Mouse (Mus musculus) macrophage (primary cell): ENCODE results near the gene Grin1. TPM values are rescaled to one million over a fixed set of nuclear protein-coding genes. Genes with fewer than 3 reads are reported as not detected.

Experiments
- H3K27ac ChIP-seq: fragments of 350-480 bp; formaldehyde crosslinking; 2 replicates; pipeline ENCODE4 v1.9.0; 2021
- H3K36me3 ChIP-seq: fragments of 350-480 bp; formaldehyde crosslinking; 2 replicates; pipeline ENCODE4 v1.9.0; 2021; ENCODE audit errors: inconsistent target
- H3K4me3 ChIP-seq: fragments of 350-480 bp; formaldehyde crosslinking; 2 replicates; pipeline ENCODE4 v1.9.0; 2021; ENCODE audit errors: inconsistent target
- H3K79me2 ChIP-seq: fragments of 350-480 bp; formaldehyde crosslinking; 2 replicates; pipeline ENCODE4 v1.9.0; 2021; ENCODE audit errors: inconsistent target
- WGBS: methylation state at CpG from one replicate; pipeline ENCODE4 v1.1.7; 2026; ENCODE audit warnings: inconsistent platforms; ENCODE audit not compliant: missing documents; 5-methylcytosine and 5-hydroxymethylcytosine counted together
- polyA plus RNA-seq: library from polyadenylated mRNA; stranded (reverse); fragments of 250-400 nt; gene quantifications from 3 replicates; pipeline ENCODE4 v1.2.4, GENCODE M21; 2018; ENCODE audit warnings: inconsistent platforms

The Grin1 gene
- polyA plus RNA-seq, 1 experiment from 2014 or later: not detected

- no peak overlapping the region for H3K4me3 ChIP-seq
- H3K27ac ChIP-seq: no peak overlapping the region
- H3K36me3 ChIP-seq: no peaks in the 10 kb centered on the region
- WGBS: 50% methylated on average over 3 of the region's 3 CpGs
- H3K79me2 ChIP-seq: no peaks in the 10 kb centered on the region
Measured at GRCm38 (mm10) chr2:25303452-25303851, 15.5 kb downstream of the Grin1 start.

- WGBS: 79% methylated on average over 10 of the region's 10 CpGs
- H3K4me3 ChIP-seq: no peak overlapping the region
- H3K27ac ChIP-seq: no peak overlapping the region
- no peaks in the 10 kb centered on the region for H3K36me3 ChIP-seq
- no peaks in the 10 kb centered on the region for H3K79me2 ChIP-seq
Measured at GRCm38 (mm10) chr2:25298046-25298445, 20.9 kb downstream of the Grin1 start.

- 66% methylated on average over 8 of the region's 8 CpGs for WGBS
- H3K27ac ChIP-seq: no peak overlapping the region
- H3K79me2 ChIP-seq: no peaks in the 10 kb centered on the region
- H3K4me3 ChIP-seq: no peak overlapping the region
- no peaks in the 10 kb centered on the region for H3K36me3 ChIP-seq
Measured at GRCm38 (mm10) chr2:25297093-25297492, 21.9 kb downstream of the Grin1 start.

GRCm38 (mm10) chr2:25293706-25294105, 25.3 kb downstream of the Grin1 start:
- WGBS: 82% methylated on average over 9 of the region's 9 CpGs
- Histone ChIP-seq H3K27ac (no peak overlapping the region), H3K4me3 (no peak overlapping the region), H3K36me3 (no peaks in the 10 kb centered on the region), H3K79me2 (no peaks in the 10 kb centered on the region)

GRCm38 (mm10) chr2:25292856-25293255, 26.1 kb downstream of the Grin1 start:
- Histone ChIP-seq H3K27ac (no peak overlapping the region), H3K79me2 (no peaks in the 10 kb centered on the region), H3K36me3 (no peaks in the 10 kb centered on the region), H3K4me3 (no peak overlapping the region)
- 0% methylated on average over 1 of the region's 1 CpGs for WGBS

- Histone ChIP-seq H3K36me3 (no peaks in the 10 kb centered on the region), H3K79me2 (no peaks in the 10 kb centered on the region), H3K4me3 (no peak overlapping the region), H3K27ac (no peak overlapping the region)
- WGBS: 11% methylated on average over 42 of the region's 43 CpGs
Measured at GRCm38 (mm10) chr2:25292054-25292544, 26.9 kb downstream of the Grin1 start.

GRCm38 (mm10) chr2:25291184-25292053, 27.6 kb downstream of the Grin1 start:
- H3K36me3 ChIP-seq: no peaks in the 10 kb centered on the region
- WGBS: 14% methylated on average over 29 of the region's 32 CpGs
- no peak overlapping the region for H3K27ac ChIP-seq
- no peaks in the 10 kb centered on the region for H3K79me2 ChIP-seq
- H3K4me3 ChIP-seq: no peak overlapping the region

- Histone ChIP-seq H3K36me3 (no peaks in the 10 kb centered on the region), H3K4me3 (no peak overlapping the region), H3K79me2 (no peaks in the 10 kb centered on the region), H3K27ac (no peak overlapping the region)
- WGBS: 2% methylated on average over 18 of the region's 18 CpGs
Measured at GRCm38 (mm10) chr2:25290816-25291130, 28.2 kb downstream of the Grin1 start.

GRCm38 (mm10) chr2:25290101-25290815, 28.7 kb downstream of the Grin1 start:
- Histone ChIP-seq H3K27ac (no peak overlapping the region), H3K36me3 (peaks cover 5% of the 10 kb centered on the region), H3K79me2 (no peaks in the 10 kb centered on the region), H3K4me3 (no peak overlapping the region)
- WGBS: 4% methylated on average over 54 of the region's 54 CpGs

- Histone ChIP-seq H3K4me3 (no peak within 1 kb of the TSS), H3K27ac (no peak within 1 kb of the TSS), H3K79me2 (no peaks in the 10 kb centered on the region), H3K36me3 (peaks cover 11% of the 10 kb centered on the region)
- WGBS: 9% methylated on average over 11 of the region's 11 CpGs
Measured at GRCm38 (mm10) chr2:25289651-25290050, 29.3 kb downstream of the Grin1 start, which contains the start of gene Lrrc26. Gene Lrrc26 (plus strand): TSS chr2:25289915.

- WGBS: 87% methylated on average over 7 of the region's 7 CpGs
- peaks cover 19% of the 10 kb centered on the region for H3K36me3 ChIP-seq
Measured at GRCm38 (mm10) chr2:25288734-25289345, 30.1 kb downstream of the Grin1 start.

GRCm38 (mm10) chr2:25287927-25288649, 30.9 kb downstream of the Grin1 start, which contains the start of gene Tmem210:
Gene Tmem210 (plus strand): TSS chr2:25288145.
- Histone ChIP-seq H3K27ac (no peak within 1 kb of the TSS), H3K4me3 (no peak within 1 kb of the TSS), H3K79me2 (no peaks in the 10 kb centered on the region), H3K36me3 (peaks cover 27% of the 10 kb centered on the region)
- WGBS: 93% methylated on average over 6 of the region's 6 CpGs

More at GRCm38 (mm10) chr2:25288734-25289345, 30.1 kb downstream of the Grin1 start:
- H3K27ac ChIP-seq: no peak overlapping the region
- H3K79me2 ChIP-seq: no peaks in the 10 kb centered on the region
- H3K4me3 ChIP-seq: no peak overlapping the region

- no peak overlapping the region for H3K27ac ChIP-seq
- WGBS: 47% methylated on average over 7 of the region's 7 CpGs
- no peak overlapping the region for H3K4me3 ChIP-seq
- H3K36me3 ChIP-seq: peaks cover 37% of the 10 kb centered on the region
- H3K79me2 ChIP-seq: no peaks in the 10 kb centered on the region
Measured at GRCm38 (mm10) chr2:25286837-25287636, 31.9 kb downstream of the Grin1 start.
